Mouse (Mus musculus): Measurements from ENCODE around the gene Ksr1. TPM values are rescaled to one million over a fixed set of nuclear protein-coding genes. Genes with fewer than 3 reads are reported as not detected.
A peak's percentile ranks its signal among the peaks of the same experiment; 100 is the strongest.
"Not testable (repeated sequence)": the region's sequence is repeated elsewhere in the genome, so short reads cannot be mapped to it uniquely, and the experiment has no call there.

Ksr1 gene
- polyA plus RNA-seq, 1 experiment, result 14.5 TPM

- no peak for DNase-seq (ENCODE audit: low read depth in 1 of 2, low spot score in 2 of 2)
- Histone ChIP-seq H3K27ac (ENCODE audit: insufficient read depth, low read length) (no peak overlapping the region), H3K36me3 (ENCODE audit: control insufficient read depth, insufficient read depth, low read length) (no peaks in the 10 kb centered on the region), H3K4me1 (ENCODE audit: control insufficient read depth, insufficient read depth, insufficient read length) (peaks cover 3% of the 10 kb centered on the region; the same call in 1 of the 2 replicates), H3K27me3 (ENCODE audit: control insufficient read depth, insufficient read depth, low read length) (no peaks in the 10 kb centered on the region), H3K4me3 (ENCODE audit: extremely low read depth, insufficient read depth, insufficient read length) (no peak overlapping the region)
- TF ChIP-seq CTCF (IDR thresholded peaks at IDR 0.05; ENCODE audit: extremely low read depth, insufficient read depth, insufficient read length, insufficient replicate concordance), result no peak
- TF ChIP-seq POLR2A (IDR thresholded peaks at IDR 0.05; ENCODE audit: low read depth, low read length), result no peak
- WGBS, result 94% methylated on average over 9 of the region's 9 CpGs
These were observed 156.1 kb downstream of the Ksr1 start for GRCm38 (mm10) chr11:78990096-78990495.

DNA sequence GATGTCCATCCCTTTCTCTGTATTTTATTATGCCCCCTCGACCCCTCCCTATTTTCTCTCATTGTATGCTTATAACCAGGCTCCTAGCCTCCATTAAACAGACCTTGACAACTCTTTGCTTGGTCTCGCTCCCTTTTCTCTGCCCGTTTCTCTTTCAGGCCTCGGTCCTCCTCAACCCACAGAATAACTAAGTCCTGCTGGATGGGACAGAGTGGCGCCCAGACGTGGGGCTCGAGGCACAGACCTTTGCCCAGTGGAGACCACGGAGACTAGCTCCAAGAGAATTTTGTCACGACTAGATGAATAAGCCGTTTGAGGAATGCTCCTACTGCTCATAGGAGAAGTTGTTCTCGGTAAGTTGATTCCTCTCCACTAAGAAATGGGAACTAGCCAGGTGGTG, 157.0 kb downstream of the Ksr1 start:
- H3K4me3 ChIP-seq (ENCODE audit: extremely low read depth, insufficient read depth, insufficient read length); DNase-seq (ENCODE audit: low read depth in 1 of 2, low spot score in 2 of 2); H3K4me1 ChIP-seq (ENCODE audit: control insufficient read depth, insufficient read depth, insufficient read length); H3K27ac ChIP-seq (ENCODE audit: insufficient read depth, low read length); H3K36me3 ChIP-seq (ENCODE audit: control insufficient read depth, insufficient read depth, low read length); H3K27me3 ChIP-seq (ENCODE audit: control insufficient read depth, insufficient read depth, low read length): not testable (repeated sequence)
- WGBS, result 91% methylated on average over 11 of the region's 11 CpGs

DNA sequence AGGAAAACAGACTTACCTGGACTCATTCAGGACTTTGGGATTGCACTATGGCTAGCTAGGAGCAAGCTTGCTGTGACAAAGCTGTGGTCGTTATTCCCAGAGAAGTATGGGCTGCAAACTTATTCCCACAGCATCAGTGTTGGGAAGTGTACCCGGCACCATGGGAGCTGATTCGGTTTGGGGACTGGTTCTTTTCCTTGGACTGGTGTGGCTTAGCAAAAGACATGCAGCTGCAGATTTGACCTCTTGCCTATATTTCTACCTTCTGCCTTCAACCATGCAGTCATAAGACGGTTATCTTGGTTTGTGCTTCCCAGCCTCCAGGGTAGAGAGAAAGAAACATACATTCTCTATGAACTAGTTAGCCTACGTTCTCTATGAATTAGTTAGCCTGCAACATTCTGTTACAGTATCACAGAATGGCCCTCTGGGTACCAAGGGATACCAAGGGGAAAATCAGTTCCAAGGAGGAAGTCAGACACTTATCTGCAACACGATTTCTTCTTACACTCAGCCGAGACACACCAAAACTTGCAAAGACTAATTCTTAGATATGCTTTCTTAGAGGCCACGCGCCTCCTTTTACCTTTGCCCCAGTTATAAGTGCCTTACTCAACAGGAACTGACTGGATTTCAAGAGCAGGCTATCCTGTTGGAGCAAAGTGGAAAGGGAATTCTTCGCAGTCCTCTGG, 159.8 kb downstream of the Ksr1 start:
- peaks cover 22% of the 10 kb centered on the region for H3K4me1 ChIP-seq (ENCODE audit: control insufficient read depth, insufficient read depth, insufficient read length)
- 87% methylated on average over 10 of the region's 10 CpGs for WGBS
- H3K4me3 ChIP-seq (ENCODE audit: extremely low read depth, insufficient read depth, insufficient read length), result no peak overlapping the region
- no peaks in the 10 kb centered on the region for H3K27me3 ChIP-seq (ENCODE audit: control insufficient read depth, insufficient read depth, low read length)
- DNase-seq (ENCODE audit: low read depth in 1 of 2, low spot score in 2 of 2), result no peak
- no peaks in the 10 kb centered on the region for H3K36me3 ChIP-seq (ENCODE audit: control insufficient read depth, insufficient read depth, low read length)
- no peak overlapping the region for H3K27ac ChIP-seq (ENCODE audit: insufficient read depth, low read length)
- TF ChIP-seq CTCF (IDR thresholded peaks at IDR 0.05; ENCODE audit: extremely low read depth, insufficient read depth, insufficient read length, insufficient replicate concordance), result no peak
- TF ChIP-seq POLR2A (IDR thresholded peaks at IDR 0.05; ENCODE audit: low read depth, low read length), result no peak

DNA sequence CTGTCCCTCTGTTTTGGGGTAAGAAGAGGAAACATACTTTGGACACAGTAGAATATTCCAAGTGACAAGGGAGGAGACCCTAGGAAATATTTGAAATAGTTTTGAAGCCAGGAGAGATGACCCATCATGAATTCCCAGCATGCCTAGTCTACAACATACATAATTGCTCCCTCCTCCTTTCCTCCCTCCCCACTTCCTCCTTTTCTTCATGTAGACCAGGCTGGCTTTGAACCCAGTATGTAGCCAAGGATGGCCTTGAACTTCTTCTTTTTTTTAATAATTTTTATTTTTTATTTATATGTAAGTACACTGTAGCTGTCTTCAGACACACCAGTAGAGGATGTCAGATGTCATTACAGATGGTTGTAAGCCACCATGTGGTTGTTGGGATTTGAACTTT, 160.7 kb downstream of the Ksr1 start:
- no peak for DNase-seq (ENCODE audit: low read depth in 1 of 2, low spot score in 2 of 2)
- Histone ChIP-seq H3K4me1 (ENCODE audit: control insufficient read depth, insufficient read depth, insufficient read length) (peaks cover 22% of the 10 kb centered on the region), H3K27me3 (ENCODE audit: control insufficient read depth, insufficient read depth, low read length) (no peaks in the 10 kb centered on the region), H3K27ac (ENCODE audit: insufficient read depth, low read length) (no peak overlapping the region), H3K4me3 (ENCODE audit: extremely low read depth, insufficient read depth, insufficient read length) (no peak overlapping the region), H3K36me3 (ENCODE audit: control insufficient read depth, insufficient read depth, low read length) (no peaks in the 10 kb centered on the region)
- TF ChIP-seq POLR2A (IDR thresholded peaks at IDR 0.05; ENCODE audit: low read depth, low read length), result no peak
- no peak for TF ChIP-seq CTCF (IDR thresholded peaks at IDR 0.05; ENCODE audit: extremely low read depth, insufficient read depth, insufficient read length, insufficient replicate concordance)

- peak; percentile 57 to 75 for DNase-seq (ENCODE audit: low read depth in 1 of 2, low spot score in 2 of 2)
- peak within 1 kb of the TSS; percentile 83 for H3K27ac ChIP-seq (ENCODE audit: insufficient read depth, low read length)
- peak within 1 kb of the TSS; percentile 75 for H3K4me3 ChIP-seq (ENCODE audit: extremely low read depth, insufficient read depth, insufficient read length)
- whole genome bisulfite sequencing, result under 1% methylated on average over 10 of the region's 10 CpGs
- H3K36me3 ChIP-seq (ENCODE audit: control insufficient read depth, insufficient read depth, low read length), result no peaks in the 10 kb centered on the region
- H3K27me3 ChIP-seq (ENCODE audit: control insufficient read depth, insufficient read depth, low read length), result no peaks in the 10 kb centered on the region
- H3K4me1 ChIP-seq (ENCODE audit: control insufficient read depth, insufficient read depth, insufficient read length), result peaks cover 22% of the 10 kb centered on the region
- TF ChIP-seq CTCF (IDR thresholded peaks at IDR 0.05; ENCODE audit: extremely low read depth, insufficient read depth, insufficient read length, insufficient replicate concordance) (no peak), POLR2A (IDR thresholded peaks at IDR 0.05; ENCODE audit: low read depth, low read length) (peak; percentile 86)
These were observed 161.6 kb downstream of the Ksr1 start, which contains the start of gene Lgals9 for GRCm38 (mm10) chr11:78984483-78985177. TSS of gene Lgals9 (minus strand) at chr11:78984946.

DNA sequence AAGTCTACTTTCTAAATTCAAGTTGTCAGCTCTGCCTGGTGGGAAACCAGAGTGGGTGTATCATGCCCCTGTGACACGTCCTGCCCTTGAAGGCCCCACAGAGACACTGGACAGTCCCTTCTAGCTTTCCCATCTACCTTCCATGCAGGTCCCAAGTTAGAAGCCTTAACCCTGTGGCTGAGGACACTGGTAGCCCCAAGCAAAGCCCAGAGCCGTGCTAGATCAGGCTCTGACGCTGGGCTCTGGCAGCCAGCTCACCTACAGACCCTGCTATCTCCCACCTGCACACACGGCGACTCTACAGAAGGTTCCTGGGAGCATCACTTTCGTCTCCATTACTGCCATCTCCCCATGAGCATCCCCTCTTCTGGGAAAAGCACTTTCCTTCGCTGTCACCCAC, 162.7 kb downstream of the Ksr1 start:
- Histone ChIP-seq H3K27ac (ENCODE audit: insufficient read depth, low read length) (peak overlapping the region; percentile 83), H3K36me3 (ENCODE audit: control insufficient read depth, insufficient read depth, low read length) (no peaks in the 10 kb centered on the region; the same call in 1 of the 2 replicates), H3K27me3 (ENCODE audit: control insufficient read depth, insufficient read depth, low read length) (no peaks in the 10 kb centered on the region), H3K4me3 (ENCODE audit: extremely low read depth, insufficient read depth, insufficient read length) (peak overlapping the region; percentile 75), H3K4me1 (ENCODE audit: control insufficient read depth, insufficient read depth, insufficient read length) (peaks cover 22% of the 10 kb centered on the region)
- WGBS, result 20% methylated on average over 7 of the region's 7 CpGs
- TF ChIP-seq CTCF (IDR thresholded peaks at IDR 0.05; ENCODE audit: extremely low read depth, insufficient read depth, insufficient read length, insufficient replicate concordance), result no peak
- TF ChIP-seq POLR2A (IDR thresholded peaks at IDR 0.05; ENCODE audit: low read depth, low read length), result no peak
- no peak for DNase-seq (ENCODE audit: low read depth in 1 of 2, low spot score in 2 of 2)
